Mouse (Mus musculus): ENCODE data around the gene Fosb. TPM values are rescaled to one million over a fixed set of nuclear protein-coding genes. Genes with fewer than 3 reads are reported as not detected.
A peak's percentile ranks its signal among the peaks of the same experiment; 100 is the strongest.

Fosb gene
- polyA plus RNA-seq, 1 experiment from 2014 or later: not detected

DNA sequence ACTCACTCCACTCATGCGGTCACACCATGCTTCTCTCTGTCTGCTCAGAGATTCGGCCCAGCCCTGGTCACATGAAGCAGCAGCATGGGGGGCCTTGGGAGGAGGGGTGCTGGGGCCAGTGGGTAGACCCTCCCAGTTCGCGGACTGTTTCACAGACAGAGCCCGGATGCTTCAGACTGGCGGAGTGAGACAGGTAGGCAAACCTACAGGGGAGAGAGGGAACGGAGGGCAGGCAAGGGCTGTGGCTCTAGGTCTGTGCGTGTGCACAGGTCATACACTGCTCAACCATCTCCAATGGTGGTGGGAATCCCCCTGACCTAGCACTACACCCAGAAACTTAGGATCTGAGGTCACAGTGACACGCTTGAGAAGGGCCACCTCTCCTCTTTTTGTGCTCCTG lies 9.6 kb upstream of the Fosb start:
- Histone ChIP-seq H3K9ac (replicated peaks; ENCODE audit: low read length) (peak overlapping the region; percentile 35; the same call in 1 of the 2 replicates), H3K27ac (replicated peaks; ENCODE audit: low read depth, low read length) (no peak overlapping the region), H3K4me3 (ENCODE audit: low read depth, low read length) (peak overlapping the region; percentile 30), H3K4me1 (ENCODE audit: control insufficient read depth, insufficient read depth, low read length) (no peaks in the 10 kb centered on the region), H3K27me3 (ENCODE audit: control insufficient read depth, insufficient read depth, low read length) (no peaks in the 10 kb centered on the region), H3K4me2 (ENCODE audit: low read depth, low read length) (peak overlapping the region; percentile 62), H3K36me3 (replicated peaks; ENCODE audit: control insufficient read depth, insufficient read depth, low read depth, low read length) (no peaks in the 10 kb centered on the region), H3K9me3 (replicated peaks; ENCODE audit: control insufficient read depth, low read length) (no peaks in the 10 kb centered on the region)
- 19% methylated on average over 9 of the region's 9 CpGs for WGBS
- DNase-seq (ENCODE audit: low spot score) (no peak), ATAC-seq (replicated peaks; ENCODE audit: insufficient number of reproducible peaks, low FRiP score, low TSS enrichment, low read depth) (peak; percentile 68)

- no peaks in the 10 kb centered on the region for H3K9me3 ChIP-seq (replicated peaks; ENCODE audit: control insufficient read depth, low read length)
- no peak for ATAC-seq (replicated peaks; ENCODE audit: insufficient number of reproducible peaks, low FRiP score, low TSS enrichment, low read depth)
- H3K4me3 ChIP-seq (ENCODE audit: low read depth, low read length): no peak overlapping the region
- no peak overlapping the region for H3K27ac ChIP-seq (replicated peaks; ENCODE audit: low read depth, low read length)
- H3K4me2 ChIP-seq (ENCODE audit: low read depth, low read length): no peak overlapping the region
- H3K4me1 ChIP-seq (ENCODE audit: control insufficient read depth, insufficient read depth, low read length): no peaks in the 10 kb centered on the region
- H3K9ac ChIP-seq (replicated peaks; ENCODE audit: low read length): no peak overlapping the region
- no peaks in the 10 kb centered on the region for H3K36me3 ChIP-seq (replicated peaks; ENCODE audit: control insufficient read depth, insufficient read depth, low read depth, low read length)
- 84% methylated on average over 7 of the region's 7 CpGs for WGBS
- no peak for DNase-seq (ENCODE audit: low spot score)
- no peaks in the 10 kb centered on the region for H3K27me3 ChIP-seq (ENCODE audit: control insufficient read depth, insufficient read depth, low read length)
Measured at GRCm38 (mm10) chr7:19318676-19319075, 8.8 kb upstream of the Fosb start.

GRCm38 (mm10) chr7:19318201-19318600 lies 8.3 kb upstream of the Fosb start:
- ATAC-seq (replicated peaks; ENCODE audit: insufficient number of reproducible peaks, low FRiP score, low TSS enrichment, low read depth): no peak
- Histone ChIP-seq H3K9ac (replicated peaks; ENCODE audit: low read length) (no peak overlapping the region), H3K27me3 (ENCODE audit: control insufficient read depth, insufficient read depth, low read length) (no peaks in the 10 kb centered on the region)

DNA sequence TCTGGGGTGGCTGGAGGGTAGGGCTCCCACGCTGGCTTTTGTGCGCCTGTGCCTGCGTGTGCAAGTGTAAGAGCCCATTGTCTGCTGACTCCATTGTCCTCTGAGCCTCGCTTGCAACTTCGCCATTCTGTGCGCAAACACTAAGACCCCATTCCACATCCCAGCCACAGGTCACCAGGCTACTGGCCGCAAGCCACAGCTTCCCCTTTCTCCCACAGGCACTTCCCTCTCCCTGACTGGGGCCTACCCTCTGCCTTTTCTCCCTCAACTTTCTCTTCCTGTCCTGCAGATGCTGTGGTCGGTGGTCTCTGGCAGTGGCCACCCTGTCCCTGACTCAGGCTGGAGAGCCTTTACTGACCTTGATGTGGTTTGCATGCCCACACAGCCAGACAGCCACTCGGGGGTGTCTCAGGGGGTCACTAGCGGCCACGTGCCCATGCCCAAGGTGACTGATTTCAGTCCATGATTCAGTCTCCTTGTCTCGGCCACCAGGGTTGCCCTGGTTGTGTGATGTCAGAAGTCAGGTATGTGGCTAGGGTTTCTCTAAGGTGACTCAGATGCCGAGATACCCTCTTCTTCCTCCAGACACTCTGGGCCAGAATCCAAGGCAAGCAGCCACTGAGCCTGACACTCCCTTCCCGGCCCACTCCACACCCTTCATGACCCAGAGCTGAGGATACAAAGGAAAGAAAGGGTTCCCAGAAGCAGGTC lies 6.8 kb upstream of the Fosb start:
- ATAC-seq (replicated peaks; ENCODE audit: insufficient number of reproducible peaks, low FRiP score, low TSS enrichment, low read depth) (no peak), DNase-seq (ENCODE audit: low spot score) (no peak)
- H3K9ac ChIP-seq (replicated peaks; ENCODE audit: low read length): no peak overlapping the region; the same call in 1 of the 2 replicates
- H3K36me3 ChIP-seq (replicated peaks; ENCODE audit: control insufficient read depth, insufficient read depth, low read depth, low read length): no peaks in the 10 kb centered on the region
- no peak overlapping the region for H3K27ac ChIP-seq (replicated peaks; ENCODE audit: low read depth, low read length)
- 57% methylated on average over 14 of the region's 14 CpGs for WGBS
- no peak overlapping the region; the same call in 1 of the 2 replicates for H3K4me2 ChIP-seq (ENCODE audit: low read depth, low read length)
- no peaks in the 10 kb centered on the region for H3K27me3 ChIP-seq (ENCODE audit: control insufficient read depth, insufficient read depth, low read length)
- no peak overlapping the region for H3K4me3 ChIP-seq (ENCODE audit: low read depth, low read length)
- no peaks in the 10 kb centered on the region for H3K9me3 ChIP-seq (replicated peaks; ENCODE audit: control insufficient read depth, low read length)
- no peaks in the 10 kb centered on the region for H3K4me1 ChIP-seq (ENCODE audit: control insufficient read depth, insufficient read depth, low read length)

More at GRCm38 (mm10) chr7:19318201-19318600, 8.3 kb upstream of the Fosb start:
- Histone ChIP-seq H3K4me1 (ENCODE audit: control insufficient read depth, insufficient read depth, low read length) (no peaks in the 10 kb centered on the region), H3K4me3 (ENCODE audit: low read depth, low read length) (no peak overlapping the region), H3K27ac (replicated peaks; ENCODE audit: low read depth, low read length) (no peak overlapping the region), H3K4me2 (ENCODE audit: low read depth, low read length) (no peak overlapping the region), H3K9me3 (replicated peaks; ENCODE audit: control insufficient read depth, low read length) (no peaks in the 10 kb centered on the region), H3K36me3 (replicated peaks; ENCODE audit: control insufficient read depth, insufficient read depth, low read depth, low read length) (no peaks in the 10 kb centered on the region)
- 74% methylated on average over 2 of the region's 2 CpGs for whole genome bisulfite sequencing
- no peak for DNase-seq (ENCODE audit: low spot score)

DNA sequence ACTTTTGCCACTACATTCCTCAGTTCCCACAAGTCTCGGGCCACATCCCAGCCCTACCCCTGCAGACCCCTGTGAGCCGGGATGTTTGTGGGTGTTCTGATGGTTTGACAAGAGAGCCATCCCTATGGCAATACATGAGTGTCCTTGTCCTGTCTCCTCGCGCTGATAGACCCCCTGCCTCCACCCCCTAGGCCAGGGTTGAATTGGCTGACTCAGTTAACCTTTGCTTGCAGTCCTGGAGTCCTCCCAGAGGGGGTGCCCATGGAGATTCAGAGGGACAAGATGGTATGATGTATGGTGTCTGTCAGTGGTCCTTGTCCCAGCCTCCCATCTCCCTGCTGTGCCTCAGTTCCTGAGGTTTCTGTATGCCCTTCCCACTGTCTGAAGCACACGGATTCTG lies 4.2 kb upstream of the Fosb start:
- Histone ChIP-seq H3K4me2 (ENCODE audit: low read depth, low read length) (no peak overlapping the region), H3K9me3 (replicated peaks; ENCODE audit: control insufficient read depth, low read length) (no peaks in the 10 kb centered on the region), H3K27me3 (ENCODE audit: control insufficient read depth, insufficient read depth, low read length) (no peaks in the 10 kb centered on the region), H3K9ac (replicated peaks; ENCODE audit: low read length) (no peak overlapping the region), H3K27ac (replicated peaks; ENCODE audit: low read depth, low read length) (no peak overlapping the region), H3K4me3 (ENCODE audit: low read depth, low read length) (no peak overlapping the region), H3K36me3 (replicated peaks; ENCODE audit: control insufficient read depth, insufficient read depth, low read depth, low read length) (no peaks in the 10 kb centered on the region), H3K4me1 (ENCODE audit: control insufficient read depth, insufficient read depth, low read length) (no peaks in the 10 kb centered on the region)
- DNase-seq (ENCODE audit: low spot score) (no peak), ATAC-seq (replicated peaks; ENCODE audit: insufficient number of reproducible peaks, low FRiP score, low TSS enrichment, low read depth) (no peak)
- 47% methylated on average over 5 of the region's 5 CpGs for WGBS

DNA sequence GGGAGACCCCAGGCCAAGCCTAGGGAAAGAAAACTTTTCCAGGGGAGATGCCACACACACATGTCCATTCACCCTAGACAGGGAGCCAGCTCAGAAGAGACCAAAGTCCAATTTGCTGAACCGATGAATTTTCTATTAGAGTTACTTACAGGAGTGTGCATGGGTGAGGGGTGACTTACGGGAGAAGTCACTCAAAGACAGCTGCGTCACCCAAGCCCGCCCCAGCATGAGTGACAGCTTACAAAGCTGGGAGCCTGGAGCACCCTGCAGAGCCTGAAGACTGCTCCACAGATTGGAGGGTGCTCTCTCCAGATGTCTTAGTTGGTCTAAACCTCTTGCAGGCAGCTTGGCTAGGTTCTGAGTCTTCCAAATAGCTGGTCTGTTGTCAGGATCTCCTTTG lies 2.1 kb upstream of the Fosb start:
- Histone ChIP-seq H3K9ac (replicated peaks; ENCODE audit: low read length) (no peak overlapping the region), H3K36me3 (replicated peaks; ENCODE audit: control insufficient read depth, insufficient read depth, low read depth, low read length) (no peaks in the 10 kb centered on the region), H3K9me3 (replicated peaks; ENCODE audit: control insufficient read depth, low read length) (no peaks in the 10 kb centered on the region), H3K4me2 (ENCODE audit: low read depth, low read length) (no peak overlapping the region), H3K27me3 (ENCODE audit: control insufficient read depth, insufficient read depth, low read length) (no peaks in the 10 kb centered on the region; the same call in 1 of the 2 replicates), H3K27ac (replicated peaks; ENCODE audit: low read depth, low read length) (no peak overlapping the region), H3K4me1 (ENCODE audit: control insufficient read depth, insufficient read depth, low read length) (no peaks in the 10 kb centered on the region), H3K4me3 (ENCODE audit: low read depth, low read length) (no peak overlapping the region)
- 29% methylated on average over 4 of the region's 4 CpGs for WGBS
- ATAC-seq (replicated peaks; ENCODE audit: insufficient number of reproducible peaks, low FRiP score, low TSS enrichment, low read depth) (no peak), DNase-seq (ENCODE audit: low spot score) (no peak)

- no peak overlapping the region for H3K9ac ChIP-seq (replicated peaks; ENCODE audit: low read length)
- H3K4me2 ChIP-seq (ENCODE audit: low read depth, low read length): peak overlapping the region; percentile 75
- ATAC-seq (replicated peaks; ENCODE audit: insufficient number of reproducible peaks, low FRiP score, low TSS enrichment, low read depth) (no peak), DNase-seq (ENCODE audit: low spot score) (no peak)
- no peak overlapping the region for H3K27ac ChIP-seq (replicated peaks; ENCODE audit: low read depth, low read length)
- peak overlapping the region; percentile 58 for H3K4me3 ChIP-seq (ENCODE audit: low read depth, low read length)
- peaks cover 6% of the 10 kb centered on the region for H3K4me1 ChIP-seq (ENCODE audit: control insufficient read depth, insufficient read depth, low read length)
- H3K9me3 ChIP-seq (replicated peaks; ENCODE audit: control insufficient read depth, low read length): no peaks in the 10 kb centered on the region
- WGBS: 1% methylated on average over 48 of the region's 48 CpGs
- no peaks in the 10 kb centered on the region for H3K36me3 ChIP-seq (replicated peaks; ENCODE audit: control insufficient read depth, insufficient read depth, low read depth, low read length)
- H3K27me3 ChIP-seq (ENCODE audit: control insufficient read depth, insufficient read depth, low read length): peaks cover 22% of the 10 kb centered on the region
Measured at GRCm38 (mm10) chr7:19309278-19309883, 470 bp downstream of the Fosb start.

Data from embryonic facial prominence, embryonic 11.5 days (tissue).